Mouse (Mus musculus): ENCODE measurements at regions not wholly inside any gene's neighbourhood (a gene's known extent, or its start where the extent isn't known, plus 50 kb on each side); places are given as distances from the start of the nearest gene placed in this dataset.

GRCm38 (mm10) chr13:53996867-53997266, 58.6 kb downstream of the Drd1 start:
- in situ Hi-C loops (cut with MboI, MseI): no loop called here

GRCm38 (mm10) chr13:53992863-53993451, 62.5 kb downstream of the Drd1 start:
- in situ Hi-C loops (cut with MboI, MseI): no loop called here

- in situ Hi-C loops (cut with MboI, MseI): no loop called here
Measured at GRCm38 (mm10) chr13:53979226-53979625, 76.3 kb downstream of the Drd1 start.

- in situ Hi-C loops (cut with MboI, MseI): no loop called here
Measured at GRCm38 (mm10) chr13:53969421-53969820, 86.1 kb downstream of the Drd1 start.

- in situ Hi-C loops (cut with MboI, MseI): no loop called here
Measured at GRCm38 (mm10) chr13:53956167-53956566, 99.3 kb downstream of the Drd1 start.

GRCm38 (mm10) chr13:53948056-53948455, 107.4 kb downstream of the Drd1 start:
- in situ Hi-C loops (cut with MboI, MseI): no loop called here

GRCm38 (mm10) chr13:53945681-53946080, 109.8 kb downstream of the Drd1 start:
- in situ Hi-C loops (cut with MboI, MseI): no loop called here

GRCm38 (mm10) chr13:53941005-53941747, 114.3 kb downstream of the Drd1 start:
- in situ Hi-C loops (cut with MboI, MseI): no loop called here

GRCm38 (mm10) chr13:53935174-53935699, 120.3 kb downstream of the Drd1 start:
- in situ Hi-C loops (cut with MboI, MseI): no loop called here

- in situ Hi-C loops (cut with MboI, MseI): no loop called here
Measured at GRCm38 (mm10) chr13:53934457-53934856, 121.0 kb downstream of the Drd1 start.

- in situ Hi-C loops (cut with MboI, MseI): no loop called here
Measured at GRCm38 (mm10) chr13:53926128-53926527, 129.4 kb downstream of the Drd1 start.

- in situ Hi-C loops (cut with MboI, MseI): no loop called here
Measured at GRCm38 (mm10) chr13:53924433-53924832, 131.1 kb downstream of the Drd1 start.

GRCm38 (mm10) chr13:53923721-53924374, 131.7 kb downstream of the Drd1 start:
- in situ Hi-C loops (cut with MboI, MseI): no loop called here

- in situ Hi-C loops (cut with MboI, MseI): no loop called here
Measured at GRCm38 (mm10) chr13:53921796-53922195, 133.7 kb downstream of the Drd1 start.

GRCm38 (mm10) chr13:53919851-53920381, 135.6 kb downstream of the Drd1 start:
- in situ Hi-C loops (cut with MboI, MseI): no loop called here

GRCm38 (mm10) chr13:53915456-53915855, 140.0 kb downstream of the Drd1 start:
- in situ Hi-C loops (cut with MboI, MseI): no loop called here

- in situ Hi-C loops (cut with MboI, MseI): no loop called here
Measured at GRCm38 (mm10) chr13:53914434-53914833, 141.1 kb downstream of the Drd1 start.

- in situ Hi-C loops (cut with MboI, MseI): no loop called here
Measured at GRCm38 (mm10) chr13:53913501-53913900, 142.0 kb downstream of the Drd1 start.

GRCm38 (mm10) chr13:53911846-53912245, 143.7 kb downstream of the Drd1 start:
- in situ Hi-C loops (cut with MboI, MseI): no loop called here

- in situ Hi-C loops (cut with MboI, MseI): no loop called here
Measured at GRCm38 (mm10) chr13:53911261-53911660, 144.2 kb downstream of the Drd1 start.

- in situ Hi-C loops (cut with MboI, MseI): no loop called here
Measured at GRCm38 (mm10) chr13:53910251-53910650, 145.3 kb downstream of the Drd1 start.

- in situ Hi-C loops (cut with MboI, MseI): no loop called here
Measured at GRCm38 (mm10) chr13:53904471-53904870, 151.0 kb downstream of the Drd1 start.
